Mouse (Mus musculus) heart, postnatal 0 days (tissue): ENCODE measurements at regions not wholly inside any gene's neighbourhood (a gene's known extent, or its start where the extent isn't known, plus 50 kb on each side); places are given as distances from the start of the nearest gene placed in this dataset.

ENCODE experiments used
- CTCF ChIP-seq: IDR thresholded peaks from 2 replicates; pipeline ENCODE4 v1.5.1; 2016; ENCODE audit warnings: antibody characterized with exemption, control low read depth, low read depth
- EP300 ChIP-seq: IDR thresholded peaks from 2 replicates; pipeline ENCODE4 v1.6.1; 2016; ENCODE audit warnings: antibody characterized with exemption, low read depth

DNA sequence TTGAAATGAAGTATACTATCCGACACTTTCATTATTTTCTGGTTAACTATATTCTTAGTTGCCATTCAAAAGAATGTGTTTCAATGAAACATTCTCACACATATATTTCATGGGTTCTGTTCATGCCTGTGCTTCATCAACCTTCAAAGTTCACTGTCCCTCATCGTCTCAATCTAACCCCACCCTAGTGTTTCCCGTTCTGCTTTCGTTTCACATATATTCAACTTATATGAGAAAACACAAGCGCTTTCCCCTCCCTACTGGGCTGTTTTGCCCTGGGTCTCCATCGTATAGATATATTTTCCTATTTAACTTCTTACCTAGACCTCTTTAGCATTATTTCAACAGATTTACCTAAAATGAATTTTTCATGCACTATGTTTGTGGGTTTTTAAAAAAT is 458.3 kb upstream of the Mef2c start:
- TF ChIP-seq CTCF (no peak), EP300 (no peak)
